Mouse (Mus musculus): ENCODE results near the gene Tnfrsf18. TPM values are rescaled to one million over a fixed set of nuclear protein-coding genes. Genes with fewer than 3 reads are reported as not detected.
A peak's percentile ranks its signal among the peaks of the same experiment; 100 is the strongest.

Gene Tnfrsf18
- total RNA-seq (2022) = 1 to 10 TPM in 1 of 4 experiments, under 1 TPM in 1, not detected in 2; 0.42 to 1.2 TPM

DNA sequence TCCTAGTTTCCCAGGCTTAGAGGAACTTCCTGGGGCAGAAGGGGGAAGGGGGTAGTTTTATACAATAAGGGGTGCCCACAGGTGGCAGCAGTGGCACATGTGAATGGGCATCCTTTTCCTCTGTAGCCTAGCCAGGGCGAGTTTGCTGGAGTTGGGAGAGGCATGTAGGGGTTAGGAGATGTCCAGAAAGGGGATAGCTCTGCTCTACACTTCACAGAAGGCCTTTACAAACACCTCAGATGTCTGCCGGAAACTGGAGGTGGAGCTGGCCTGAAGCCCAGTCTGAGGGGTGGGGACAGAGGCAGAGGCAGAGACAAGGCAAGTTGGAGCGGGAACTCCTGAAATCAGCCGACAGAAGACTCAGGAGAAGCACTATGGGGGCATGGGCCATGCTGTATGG lies at the start of gene Tnfrsf18:
Gene Tnfrsf18, plus strand, starts transcription at position 152 of the 400 bp plus-strand sequence.
- no peak for DNase-seq

DNA sequence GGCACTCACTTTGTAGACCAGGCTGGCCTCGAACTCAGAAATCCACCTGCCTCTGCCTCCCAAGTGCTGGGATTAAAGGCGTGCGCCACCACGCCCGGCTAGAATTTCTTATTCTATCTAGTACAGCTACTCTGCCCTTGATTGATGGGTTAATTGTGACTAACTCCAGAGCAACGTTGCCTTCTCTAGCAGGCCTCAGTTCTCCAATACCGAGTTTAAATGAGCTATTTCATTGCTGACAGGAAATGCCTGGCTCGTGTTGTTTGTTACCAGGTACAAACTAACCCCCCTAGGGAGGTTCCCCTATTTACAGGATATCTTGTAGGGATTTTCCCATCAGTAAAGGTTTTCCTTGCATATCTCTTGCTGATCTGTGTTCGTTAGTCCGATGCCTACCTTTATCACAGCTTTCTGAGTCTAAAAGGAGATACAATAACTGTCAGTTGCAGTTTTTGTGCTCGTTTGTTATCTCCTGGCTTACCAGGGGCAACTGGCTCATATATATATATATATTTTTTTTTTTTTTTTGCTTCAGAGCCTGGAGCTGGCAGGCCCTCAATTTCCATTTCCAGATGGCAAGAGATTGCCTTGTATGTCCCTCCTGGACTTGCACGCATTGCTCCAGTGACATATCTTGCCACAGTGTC lies 44.4 kb upstream of the Tnfrsf18 start:
- DNase-seq = no peak

GRCm38 (mm10) chr4:155983788-155984187 lies 42.2 kb upstream of the Tnfrsf18 start:
- DNase-seq = no peak

- no peak for DNase-seq
Measured at GRCm38 (mm10) chr4:155991211-155991907, 34.6 kb upstream of the Tnfrsf18 start.

- peak; percentile 58 for DNase-seq
Measured at GRCm38 (mm10) chr4:155991908-155992230, 34.1 kb upstream of the Tnfrsf18 start.

- peak; percentile 75 for DNase-seq
Measured at GRCm38 (mm10) chr4:155992241-155992905, 33.6 kb upstream of the Tnfrsf18 start, which contains the start of the genes B3galt6 and Sdf4. Gene B3galt6 (minus strand): TSS chr4:155992649. Gene Sdf4 (plus strand): TSS chr4:155992872.

GRCm38 (mm10) chr4:155992906-155993547 lies 32.9 kb upstream of the Tnfrsf18 start:
- DNase-seq = peak; percentile 94

DNA sequence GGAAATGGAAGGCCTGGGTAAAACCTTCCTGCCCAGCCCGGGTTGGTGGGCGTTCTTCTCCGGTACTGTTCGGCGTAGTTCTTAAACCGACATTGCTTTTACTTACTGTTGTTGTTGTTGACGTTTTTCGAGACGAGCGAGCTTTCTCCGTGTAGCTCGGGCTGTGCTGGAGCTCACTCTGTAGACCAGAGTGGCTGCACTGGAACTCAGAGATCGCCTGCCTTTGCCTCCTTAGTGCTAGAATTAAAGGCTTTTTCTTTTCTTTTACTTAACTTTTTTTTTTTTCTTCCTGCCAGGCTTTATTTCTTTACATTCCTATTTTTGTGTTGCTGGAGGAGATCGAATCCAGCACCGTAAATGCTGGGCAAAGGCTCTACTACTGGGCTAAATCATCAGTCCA lies 32.4 kb upstream of the Tnfrsf18 start:
- no peak for DNase-seq

DNA sequence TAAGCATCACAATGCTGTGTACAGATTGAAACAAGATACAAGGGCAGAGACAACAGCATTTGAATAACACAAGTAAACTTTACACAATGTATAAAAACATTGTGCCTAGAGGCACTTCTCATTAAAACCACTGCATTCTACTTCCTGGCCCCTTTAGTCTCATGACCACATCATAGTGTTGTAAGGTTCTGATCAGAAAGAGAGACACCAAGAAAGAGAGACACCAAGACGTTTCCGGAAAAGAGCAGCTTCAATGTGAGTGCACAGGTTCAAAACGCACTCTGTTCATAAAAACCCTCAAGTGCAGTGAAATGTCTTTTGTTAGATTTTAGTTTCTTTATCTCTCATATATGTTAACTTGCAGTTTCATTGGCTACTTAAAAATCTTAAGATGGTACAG lies 21.9 kb upstream of the Tnfrsf18 start:
- no peak for DNase-seq

- DNase-seq = no peak
Measured at GRCm38 (mm10) chr4:156008369-156008768, 17.6 kb upstream of the Tnfrsf18 start.

DNA sequence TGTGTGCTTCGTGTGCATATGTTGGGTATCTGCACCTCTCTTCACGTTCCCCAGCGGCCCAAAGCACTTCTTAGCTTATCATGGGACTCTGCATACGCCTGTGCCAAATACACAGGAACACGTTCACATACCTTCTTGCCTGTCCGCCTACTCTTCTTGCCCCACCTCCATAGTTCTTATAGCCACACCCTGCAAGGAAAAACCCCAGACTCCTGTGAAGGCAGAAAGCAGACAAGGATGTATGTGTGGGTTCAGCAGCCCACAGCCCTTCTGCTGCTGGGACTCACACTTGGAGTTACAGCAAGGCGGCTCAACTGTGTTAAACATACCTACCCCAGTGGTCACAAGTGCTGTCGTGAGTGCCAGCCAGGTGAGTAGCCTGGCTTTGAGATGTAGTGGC lies 12.3 kb upstream of the Tnfrsf18 start, which contains the start of gene Tnfrsf4:
Gene Tnfrsf4, plus strand, starts transcription at position 207 of the 400 bp plus-strand sequence.
- no peak for DNase-seq

- DNase-seq = peak; percentile 45
Measured at GRCm38 (mm10) chr4:156014436-156014835, 11.5 kb upstream of the Tnfrsf18 start.

- no peak for DNase-seq
Measured at GRCm38 (mm10) chr4:156019771-156020170, 6.2 kb upstream of the Tnfrsf18 start.

DNA sequence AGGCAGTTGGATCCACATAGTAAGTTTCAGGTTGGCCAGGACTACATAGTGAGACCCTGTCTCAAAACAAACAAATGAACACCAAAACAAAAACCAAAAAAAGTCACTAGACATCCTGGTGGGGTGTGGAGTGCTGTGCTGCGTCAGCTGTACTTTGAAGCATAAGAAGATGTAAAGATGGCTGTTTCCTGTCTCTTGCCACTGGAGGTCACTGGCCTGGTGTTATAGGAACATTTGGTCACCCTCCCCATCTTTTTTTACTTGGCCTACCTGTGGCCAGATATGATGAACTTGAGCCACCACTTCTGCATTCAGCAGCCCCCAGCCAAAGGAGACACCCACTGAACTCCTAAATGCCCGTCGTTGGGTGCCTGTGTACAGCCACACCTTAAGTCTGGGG lies 4.6 kb upstream of the Tnfrsf18 start:
- DNase-seq = no peak

DNA sequence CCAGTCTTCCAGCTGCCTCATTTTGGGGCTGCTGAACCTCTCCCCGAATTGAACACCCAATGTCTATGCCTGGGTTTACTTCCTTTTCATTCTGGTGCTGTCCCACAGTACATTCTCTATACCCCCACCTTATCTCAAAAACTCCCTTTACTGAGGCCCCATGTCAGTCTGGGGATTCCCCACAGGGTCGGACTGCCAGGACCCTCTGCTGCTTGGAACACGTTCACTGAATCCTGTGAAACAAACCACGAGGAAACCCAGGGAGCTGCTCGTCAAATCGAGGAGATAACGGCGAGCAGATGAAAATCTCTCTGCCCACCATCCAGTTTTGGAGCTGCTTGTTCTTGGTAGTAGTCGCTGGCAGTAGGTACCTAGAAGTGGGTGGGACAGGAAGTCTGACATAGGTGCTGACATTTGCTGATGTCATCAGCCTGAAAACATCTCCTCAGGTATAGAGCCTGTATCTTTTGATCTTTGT lies 4.0 kb upstream of the Tnfrsf18 start:
- no peak for DNase-seq

- no peak for DNase-seq
Measured at GRCm38 (mm10) chr4:156023520-156023919, 2.4 kb upstream of the Tnfrsf18 start.

- no peak for DNase-seq
Measured at GRCm38 (mm10) chr4:156024184-156024583, 1.8 kb upstream of the Tnfrsf18 start.

DNA sequence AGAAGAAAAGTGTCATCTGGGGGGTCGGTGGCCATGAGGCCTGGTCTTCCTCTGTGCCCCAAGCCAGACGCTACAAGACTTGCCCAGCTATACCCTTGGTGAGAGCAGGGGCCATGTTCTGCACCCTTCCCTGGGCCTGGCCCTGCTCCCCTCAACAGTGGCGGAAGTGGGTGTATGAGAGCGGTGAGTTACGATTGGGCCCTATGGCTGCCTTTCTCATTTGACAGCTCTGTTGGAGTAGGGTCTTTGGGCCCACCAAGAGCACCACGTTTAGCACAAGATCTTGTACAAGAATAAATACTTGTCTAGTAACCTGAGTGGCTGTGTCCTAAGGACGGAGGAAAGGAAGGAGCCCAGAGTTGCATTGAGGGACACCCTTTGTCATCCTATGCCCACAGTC lies 2.6 kb downstream of the Tnfrsf18 start:
- no peak for DNase-seq

DNA sequence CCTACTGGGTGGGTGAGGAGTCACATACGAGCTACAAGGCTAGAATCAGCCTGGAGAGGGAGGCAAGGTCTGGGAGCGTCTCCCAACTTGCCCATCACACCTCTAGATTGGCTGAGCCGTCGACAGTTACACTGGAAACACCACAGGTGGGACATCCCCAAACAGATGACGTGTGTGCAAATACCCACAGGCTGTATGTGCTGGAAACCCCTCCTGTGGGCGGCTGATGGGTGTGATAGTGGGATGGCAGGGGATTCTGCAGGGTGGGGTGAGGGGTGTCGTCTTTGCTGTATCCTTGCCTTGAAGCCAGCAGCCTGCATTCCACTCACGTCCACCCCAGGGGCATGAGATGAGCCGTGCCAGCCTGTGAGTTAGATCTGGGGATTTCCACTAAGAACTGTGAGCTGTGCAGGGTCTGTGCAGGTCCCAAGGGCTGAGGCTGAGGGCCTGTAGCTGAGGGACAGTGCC lies 4.7 kb downstream of the Tnfrsf18 start:
- no peak for DNase-seq

DNA sequence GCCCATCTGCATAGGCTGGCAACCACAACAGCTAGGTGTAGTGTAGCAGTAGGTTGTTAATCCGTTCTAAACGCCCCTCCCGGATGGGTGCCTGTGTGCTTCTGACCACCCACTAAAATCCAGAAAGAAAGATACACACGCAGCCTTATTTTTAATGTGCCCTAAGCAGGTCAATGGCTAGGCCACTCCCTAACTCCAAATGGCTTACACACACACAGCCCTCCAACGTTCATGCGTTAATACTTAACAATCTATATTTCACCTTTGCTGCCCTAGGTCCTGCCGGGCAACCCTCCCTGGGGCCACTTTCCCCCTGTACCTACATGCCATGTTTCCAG lies 5.3 kb downstream of the Tnfrsf18 start:
- DNase-seq = no peak

DNA sequence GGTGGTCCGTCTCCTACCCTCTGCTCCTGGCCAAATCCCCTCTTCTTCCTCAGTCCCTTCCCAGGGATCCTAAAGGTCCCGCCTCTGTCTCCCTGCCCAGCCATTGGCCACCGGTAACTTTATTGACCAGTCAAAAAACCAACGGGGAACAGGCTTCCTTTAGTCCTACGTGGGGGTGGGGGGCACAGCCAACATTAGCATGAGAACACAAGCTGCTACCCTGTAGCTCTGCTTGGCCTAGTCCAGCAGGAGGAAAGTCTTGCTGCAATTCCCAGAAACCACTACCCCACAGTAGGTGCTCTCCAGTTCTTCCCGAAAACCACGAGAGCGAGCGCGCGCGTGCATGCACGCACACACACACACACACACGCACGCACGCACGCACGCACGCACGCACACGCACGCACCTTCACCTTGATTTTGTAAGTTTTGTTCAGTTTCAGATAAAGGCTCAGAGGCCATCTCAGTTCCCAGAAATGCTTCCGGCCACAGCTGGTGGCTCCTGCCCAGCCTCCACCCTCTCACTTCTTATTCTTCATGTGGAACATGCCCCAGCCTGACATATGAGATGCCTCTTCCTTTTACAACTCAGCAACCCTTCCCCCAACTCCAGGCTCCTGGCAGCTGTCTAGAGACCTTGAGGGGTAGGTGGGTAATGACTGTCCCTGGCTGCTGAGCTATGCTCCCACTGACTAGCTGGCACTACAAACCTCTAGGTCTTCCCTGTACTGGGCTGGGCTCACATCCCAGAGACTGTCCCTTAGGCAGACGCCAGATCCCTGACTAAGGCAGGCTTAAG lies 5.8 kb downstream of the Tnfrsf18 start:
- DNase-seq = peak; percentile 83

DNA sequence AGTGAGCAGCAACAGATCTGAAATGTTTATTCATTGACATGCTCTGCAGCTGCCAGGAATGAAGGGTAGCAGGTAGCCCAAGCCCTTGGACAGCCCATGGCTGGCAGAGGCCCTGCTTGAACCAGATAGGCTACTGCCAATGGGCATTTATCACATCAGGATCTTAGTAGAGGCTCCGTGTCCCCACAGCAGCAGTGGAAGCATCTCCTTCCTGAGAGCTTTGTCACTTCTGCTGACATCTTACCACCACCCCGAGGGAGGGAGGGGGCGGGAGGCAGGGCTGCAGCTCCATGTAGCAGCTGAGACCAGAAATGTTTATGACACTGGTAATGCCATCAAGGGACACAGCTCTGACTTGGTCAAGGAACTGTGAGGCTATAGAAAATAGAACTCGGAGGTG lies 6.9 kb downstream of the Tnfrsf18 start:
- no peak for DNase-seq

Measured in adrenal gland, adult 8-10 months (tissue).